Mouse (Mus musculus) midbrain, embryonic 14.5 days (tissue): ENCODE data around the gene Sumo1. TPM values are rescaled to one million over a fixed set of nuclear protein-coding genes. Genes with fewer than 3 reads are reported as not detected.

Experiments used
- ATAC-seq: fragments of 200-750 bp; cut with Nextera tagmentation; 2 replicates; pipeline ENCODE4 v1.8.0; 2017; ENCODE audit warnings: moderate number of reproducible peaks, moderate library complexity; ENCODE audit not compliant: low FRiP score, low TSS enrichment
- DNase-seq: peaks from one replicate; pipeline ENCODE4 v3.0.0-alpha.2; 2015
- H3K27ac ChIP-seq: fragments of 300-500 bp; sonication (generic); replicated peaks from 2 replicates; pipeline ENCODE4 v1.5.1; 2014; ENCODE audit warnings: mild to moderate bottlenecking, low read depth, low read length, moderate library complexity
- H3K27me3 ChIP-seq: fragments of 300-500 bp; sonication (generic); 2 replicates; pipeline ENCODE4 v1.6.1; 2014; ENCODE audit warnings: low read length, control low read depth, mixed read lengths; ENCODE audit not compliant: control insufficient read depth, insufficient read depth
- H3K36me3 ChIP-seq: fragments of 300-500 bp; sonication (generic); 2 replicates; pipeline ENCODE4 v1.6.1; 2014; ENCODE audit warnings: low read length, control low read depth; ENCODE audit not compliant: control insufficient read depth, insufficient read depth
- H3K4me1 ChIP-seq: fragments of 300-500 bp; sonication (generic); 2 replicates; pipeline ENCODE4 v1.6.1; 2014; ENCODE audit warnings: mild to moderate bottlenecking, antibody characterized with exemption, low read length, control low read depth; ENCODE audit not compliant: control insufficient read depth, insufficient read depth
- H3K4me2 ChIP-seq: fragments of 300-500 bp; sonication (generic); 2 replicates; pipeline ENCODE4 v1.6.1; 2014; ENCODE audit warnings: mild to moderate bottlenecking, low read length, moderate library complexity
- H3K4me3 ChIP-seq: fragments of 300-500 bp; sonication (generic); replicated peaks from 2 replicates; pipeline ENCODE4 v1.5.1; 2014; ENCODE audit warnings: low read depth, low read length
- H3K9ac ChIP-seq: fragments of 300-500 bp; sonication (generic); replicated peaks from 2 replicates; pipeline ENCODE4 v1.6.1; 2014; ENCODE audit warnings: mild to moderate bottlenecking, low read length, moderate library complexity
- H3K9me3 ChIP-seq: fragments of 300-500 bp; sonication (generic); 2 replicates; pipeline ENCODE4 v1.6.1; 2016; ENCODE audit warnings: low read length, control low read depth, mixed read lengths; ENCODE audit not compliant: control insufficient read depth
- WGBS: fragments of 180-500 bp; shearing (Covaris S2); extraction: QIAGEN DNeasy Blood & Tissue Kit; methylation state at CpG from one replicate; pipeline ENCODE4 v1.1.7; 2014; 5-methylcytosine and 5-hydroxymethylcytosine counted together
- polyA plus RNA-seq: library from polyadenylated mRNA; unstranded; fragments of >200 nt; fragmentation: Nextera tagmentation; extraction: Ambion mirVana; gene quantifications from 2 replicates; pipeline ENCODE4 v1.2.1, GENCODE M21; 2014

Sumo1 gene
- polyA plus RNA-seq, 1 experiment from 2014 or later, result 419 TPM

GRCm38 (mm10) chr1:59625410-59625809 is 45.2 kb downstream of the Sumo1 start:
- H3K27ac ChIP-seq, result no peak overlapping the region
- H3K9ac ChIP-seq, result no peak overlapping the region
- 77% methylated on average over 5 of the region's 5 CpGs for WGBS
- ATAC-seq (no peak), DNase-seq (no peak)
- no peaks in the 10 kb centered on the region for H3K27me3 ChIP-seq
- no peaks in the 10 kb centered on the region for H3K4me1 ChIP-seq
- H3K4me3 ChIP-seq, result no peak overlapping the region
- no peaks in the 10 kb centered on the region for H3K36me3 ChIP-seq
- H3K4me2 ChIP-seq, result no peak overlapping the region
- H3K9me3 ChIP-seq, result no peaks in the 10 kb centered on the region

- H3K27me3 ChIP-seq, result no peaks in the 10 kb centered on the region
- H3K4me2 ChIP-seq, result no peak overlapping the region
- DNase-seq (peak; percentile 96), ATAC-seq (peak; percentile 74; the same call in 1 of the 2 replicates)
- H3K9ac ChIP-seq, result no peak overlapping the region
- H3K9me3 ChIP-seq, result no peaks in the 10 kb centered on the region
- H3K36me3 ChIP-seq, result no peaks in the 10 kb centered on the region
- H3K4me1 ChIP-seq, result no peaks in the 10 kb centered on the region
- no peak overlapping the region for H3K4me3 ChIP-seq
- 25% methylated on average over 5 of the region's 5 CpGs for WGBS
- H3K27ac ChIP-seq, result no peak overlapping the region
Measured at GRCm38 (mm10) chr1:59623325-59624017, 47.2 kb downstream of the Sumo1 start.

GRCm38 (mm10) chr1:59619201-59619600 is 51.4 kb downstream of the Sumo1 start:
- DNase-seq (no peak), ATAC-seq (no peak)
- 94% methylated on average over 10 of the region's 10 CpGs for WGBS
- no peaks in the 10 kb centered on the region for H3K27me3 ChIP-seq
- H3K9ac ChIP-seq, result no peak overlapping the region
- H3K27ac ChIP-seq, result no peak overlapping the region
- no peak overlapping the region for H3K4me2 ChIP-seq
- no peaks in the 10 kb centered on the region for H3K36me3 ChIP-seq
- no peak overlapping the region for H3K4me3 ChIP-seq
- no peaks in the 10 kb centered on the region for H3K4me1 ChIP-seq
- H3K9me3 ChIP-seq, result no peaks in the 10 kb centered on the region

- no peaks in the 10 kb centered on the region for H3K9me3 ChIP-seq
- H3K36me3 ChIP-seq, result no peaks in the 10 kb centered on the region
- H3K27me3 ChIP-seq, result no peaks in the 10 kb centered on the region
- 81% methylated on average over 2 of the region's 2 CpGs for WGBS
- H3K4me2 ChIP-seq, result no peak overlapping the region
- no peak overlapping the region for H3K9ac ChIP-seq
- no peak overlapping the region for H3K27ac ChIP-seq
- no peak for ATAC-seq
- H3K4me1 ChIP-seq, result no peaks in the 10 kb centered on the region
- H3K4me3 ChIP-seq, result no peak overlapping the region
- DNase-seq, result no peak
Measured at GRCm38 (mm10) chr1:59615021-59615420, 55.6 kb downstream of the Sumo1 start.

- no peaks in the 10 kb centered on the region for H3K36me3 ChIP-seq
- no peaks in the 10 kb centered on the region for H3K27me3 ChIP-seq
- no peak overlapping the region for H3K4me3 ChIP-seq
- no peak overlapping the region for H3K9ac ChIP-seq
- no peaks in the 10 kb centered on the region for H3K4me1 ChIP-seq
- WGBS, result 49% methylated on average over 6 of the region's 6 CpGs
- ATAC-seq, result no peak
- H3K4me2 ChIP-seq, result no peak overlapping the region
- H3K27ac ChIP-seq, result no peak overlapping the region
- H3K9me3 ChIP-seq, result no peaks in the 10 kb centered on the region
- DNase-seq, result peak; percentile 50
Measured at GRCm38 (mm10) chr1:59613795-59614194, 56.8 kb downstream of the Sumo1 start.

- H3K27ac ChIP-seq, result no peak overlapping the region
- no peak for ATAC-seq
Measured at GRCm38 (mm10) chr1:59610929-59611328, 59.7 kb downstream of the Sumo1 start.

GRCm38 (mm10) chr1:59609896-59610295 is 60.7 kb downstream of the Sumo1 start:
- Histone ChIP-seq H3K36me3 (no peaks in the 10 kb centered on the region), H3K27me3 (no peaks in the 10 kb centered on the region), H3K9me3 (no peaks in the 10 kb centered on the region), H3K27ac (no peak overlapping the region), H3K4me2 (no peak overlapping the region), H3K9ac (no peak overlapping the region), H3K4me1 (no peaks in the 10 kb centered on the region), H3K4me3 (no peak overlapping the region)
- 82% methylated on average over 10 of the region's 10 CpGs for WGBS
- no peak for DNase-seq
- ATAC-seq, result no peak

More at GRCm38 (mm10) chr1:59610929-59611328, 59.7 kb downstream of the Sumo1 start:
- Histone ChIP-seq H3K9me3 (no peaks in the 10 kb centered on the region), H3K9ac (no peak overlapping the region), H3K4me2 (no peak overlapping the region), H3K27me3 (no peaks in the 10 kb centered on the region), H3K4me3 (no peak overlapping the region), H3K36me3 (no peaks in the 10 kb centered on the region), H3K4me1 (no peaks in the 10 kb centered on the region)
- DNase-seq, result no peak
- WGBS, result 88% methylated on average over 3 of the region's 3 CpGs

- Histone ChIP-seq H3K9me3 (no peaks in the 10 kb centered on the region), H3K9ac (no peak overlapping the region), H3K4me1 (no peaks in the 10 kb centered on the region), H3K36me3 (no peaks in the 10 kb centered on the region), H3K27ac (no peak overlapping the region), H3K4me3 (no peak overlapping the region), H3K4me2 (no peak overlapping the region), H3K27me3 (no peaks in the 10 kb centered on the region)
- WGBS, result 86% methylated on average over 4 of the region's 4 CpGs
- DNase-seq (no peak), ATAC-seq (no peak)
Measured at GRCm38 (mm10) chr1:59609458-59609857, 61.2 kb downstream of the Sumo1 start.

GRCm38 (mm10) chr1:59608920-59609319 is 61.7 kb downstream of the Sumo1 start:
- no peak for ATAC-seq
- Histone ChIP-seq H3K36me3 (no peaks in the 10 kb centered on the region), H3K27me3 (no peaks in the 10 kb centered on the region), H3K9ac (no peak overlapping the region), H3K4me3 (no peak overlapping the region), H3K9me3 (no peaks in the 10 kb centered on the region), H3K27ac (no peak overlapping the region), H3K4me2 (no peak overlapping the region), H3K4me1 (no peaks in the 10 kb centered on the region)
- no peak for DNase-seq
- WGBS, result 71% methylated on average over 5 of the region's 5 CpGs
